Mouse (Mus musculus): Measurements from ENCODE around the gene Ptpro. TPM values are rescaled to one million over a fixed set of nuclear protein-coding genes. Genes with fewer than 3 reads are reported as not detected.

Ptpro gene
- total RNA-seq, 1 experiment: 0.31 TPM

DNA sequence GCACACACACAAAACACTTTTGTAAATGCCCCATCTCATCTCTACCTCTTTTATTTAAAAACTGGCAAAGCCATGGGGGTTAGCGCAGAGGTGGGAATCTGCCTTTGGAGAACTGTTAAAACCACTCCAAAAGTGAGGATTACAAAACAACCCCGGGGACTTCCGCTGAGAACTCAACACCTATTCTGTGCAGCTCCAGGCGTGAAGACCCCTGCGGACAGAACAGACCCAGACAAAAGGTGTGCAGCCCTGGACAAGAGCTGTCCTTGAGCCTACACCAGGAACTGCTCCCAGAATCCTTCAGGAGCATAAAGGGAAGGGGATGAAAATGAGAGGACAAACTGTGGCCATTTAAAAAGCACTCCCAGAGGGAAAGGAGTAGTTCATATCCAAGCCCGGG is 243.1 kb downstream of the Ptpro start:
- Histone ChIP-seq H3K36me3 (ENCODE audit: control insufficient read depth, insufficient read depth, low read length, poor library complexity, severe bottlenecking) (peaks cover 3% of the 10 kb centered on the region), H3K9ac (ENCODE audit: insufficient read depth, low read depth, low read length, poor library complexity, severe bottlenecking) (no peak overlapping the region), H3K27ac (ENCODE audit: insufficient read depth, low read depth, low read length, poor library complexity, severe bottlenecking) (no peak overlapping the region; the same call in 1 of the 2 replicates), H3K4me1 (ENCODE audit: control insufficient read depth in 2 of 2, insufficient read depth in 2 of 2, low read length in 2 of 2, poor library complexity in 1 of 2) (peaks cover 3 to 10% of the 10 kb centered on the region in 2 experiments; a peak in 2 of 4 replicates), H3K4me3 (ENCODE audit: insufficient read depth in 1 of 2, low read depth in 1 of 2, low read length in 2 of 2, poor library complexity in 1 of 2, severe bottlenecking in 1 of 2) (no peak overlapping the region), H3K9me3 (ENCODE audit: control insufficient read depth, insufficient read depth, low read depth, low read length) (no peaks in the 10 kb centered on the region)
- DNase-seq (ENCODE audit: low read depth, low spot score): no peak
- in situ Hi-C loops (cut with MboI; ENCODE audit: low sequenced_read_pairs in 2 of 2, unreplicated experiment in 2 of 2): no loop called here
- no peak for TF ChIP-seq CHD2 (IDR thresholded peaks at IDR 0.05; ENCODE audit: low read depth, low read length)
- TF ChIP-seq ZC3H11A (IDR thresholded peaks at IDR 0.05; ENCODE audit: borderline replicate concordance, low read depth, low read length): no peak
- TF ChIP-seq HCFC1 (IDR thresholded peaks at IDR 0.05; ENCODE audit: borderline replicate concordance, insufficient read depth, low read length): no peak
- no peak for TF ChIP-seq MAFK (IDR thresholded peaks at IDR 0.05; ENCODE audit: insufficient read depth, low read depth, low read length)
- TF ChIP-seq ZNF384 (IDR thresholded peaks at IDR 0.05; ENCODE audit: low read depth, low read length): no peak

GRCm38 (mm10) chr6:137496562-137496961 is 244.4 kb downstream of the Ptpro start:
- Histone ChIP-seq H3K36me3 (ENCODE audit: control insufficient read depth, insufficient read depth, low read length, poor library complexity, severe bottlenecking) (peaks cover 3% of the 10 kb centered on the region), H3K9ac (ENCODE audit: insufficient read depth, low read depth, low read length, poor library complexity, severe bottlenecking) (no peak overlapping the region), H3K4me3 (ENCODE audit: insufficient read depth in 1 of 2, low read depth in 1 of 2, low read length in 2 of 2, poor library complexity in 1 of 2, severe bottlenecking in 1 of 2) (no peak overlapping the region), H3K27ac (ENCODE audit: insufficient read depth, low read depth, low read length, poor library complexity, severe bottlenecking) (no peak overlapping the region), H3K9me3 (ENCODE audit: control insufficient read depth, insufficient read depth, low read depth, low read length) (no peaks in the 10 kb centered on the region), H3K4me1 (ENCODE audit: control insufficient read depth in 2 of 2, insufficient read depth in 2 of 2, low read length in 2 of 2, poor library complexity in 1 of 2) (peaks cover 3 to 10% of the 10 kb centered on the region in 2 experiments; a peak in 2 of 4 replicates)
- TF ChIP-seq HCFC1 (IDR thresholded peaks at IDR 0.05; ENCODE audit: borderline replicate concordance, insufficient read depth, low read length) (no peak), ZC3H11A (IDR thresholded peaks at IDR 0.05; ENCODE audit: borderline replicate concordance, low read depth, low read length) (no peak), CHD2 (IDR thresholded peaks at IDR 0.05; ENCODE audit: low read depth, low read length) (no peak), ZNF384 (IDR thresholded peaks at IDR 0.05; ENCODE audit: low read depth, low read length) (no peak), MAFK (IDR thresholded peaks at IDR 0.05; ENCODE audit: insufficient read depth, low read depth, low read length) (no peak)
- in situ Hi-C loops (cut with MboI; ENCODE audit: low sequenced_read_pairs in 2 of 2, unreplicated experiment in 2 of 2): no loop called here
- DNase-seq (ENCODE audit: low read depth, low spot score): no peak

GRCm38 (mm10) chr6:137497208-137497835 is 245.2 kb downstream of the Ptpro start:
- H3K36me3 ChIP-seq (ENCODE audit: control insufficient read depth, insufficient read depth, low read length, poor library complexity, severe bottlenecking): peaks cover 3% of the 10 kb centered on the region
- H3K4me1 ChIP-seq (ENCODE audit: control insufficient read depth in 2 of 2, insufficient read depth in 2 of 2, low read length in 2 of 2, poor library complexity in 1 of 2): peaks cover 3 to 7% of the 10 kb centered on the region in 2 experiments; a peak in 2 of 4 replicates
- no peak for TF ChIP-seq HCFC1 (IDR thresholded peaks at IDR 0.05; ENCODE audit: borderline replicate concordance, insufficient read depth, low read length)
- TF ChIP-seq ZNF384 (IDR thresholded peaks at IDR 0.05; ENCODE audit: low read depth, low read length): no peak
- no peak for TF ChIP-seq ZC3H11A (IDR thresholded peaks at IDR 0.05; ENCODE audit: borderline replicate concordance, low read depth, low read length)
- TF ChIP-seq CHD2 (IDR thresholded peaks at IDR 0.05; ENCODE audit: low read depth, low read length): no peak
- no peak for TF ChIP-seq MAFK (IDR thresholded peaks at IDR 0.05; ENCODE audit: insufficient read depth, low read depth, low read length)
- DNase-seq (ENCODE audit: low read depth, low spot score): no peak
- H3K27ac ChIP-seq (ENCODE audit: insufficient read depth, low read depth, low read length, poor library complexity, severe bottlenecking): 0 out of 2 replicates have a peak overlapping the region, but pooled peaks have one; percentile 20
- H3K9me3 ChIP-seq (ENCODE audit: control insufficient read depth, insufficient read depth, low read depth, low read length): no peaks in the 10 kb centered on the region
- no peak overlapping the region for H3K4me3 ChIP-seq (ENCODE audit: insufficient read depth in 1 of 2, low read depth in 1 of 2, low read length in 2 of 2, poor library complexity in 1 of 2, severe bottlenecking in 1 of 2)
- no peak overlapping the region for H3K9ac ChIP-seq (ENCODE audit: insufficient read depth, low read depth, low read length, poor library complexity, severe bottlenecking)
- in situ Hi-C loops (cut with MboI; ENCODE audit: low sequenced_read_pairs in 2 of 2, unreplicated experiment in 2 of 2): no loop called here

- peaks cover 9 to 12% of the 10 kb centered on the region in 2 experiments for H3K4me1 ChIP-seq (ENCODE audit: control insufficient read depth in 2 of 2, insufficient read depth in 2 of 2, low read length in 2 of 2, poor library complexity in 1 of 2)
- no peak for DNase-seq (ENCODE audit: low read depth, low spot score)
- H3K4me3 ChIP-seq (ENCODE audit: insufficient read depth in 1 of 2, low read depth in 1 of 2, low read length in 2 of 2, poor library complexity in 1 of 2, severe bottlenecking in 1 of 2): no peak overlapping the region
- peaks cover 3% of the 10 kb centered on the region for H3K36me3 ChIP-seq (ENCODE audit: control insufficient read depth, insufficient read depth, low read length, poor library complexity, severe bottlenecking)
- in situ Hi-C loops (cut with MboI; ENCODE audit: low sequenced_read_pairs in 2 of 2, unreplicated experiment in 2 of 2): no loop called here
- no peak overlapping the region for H3K27ac ChIP-seq (ENCODE audit: insufficient read depth, low read depth, low read length, poor library complexity, severe bottlenecking)
- H3K9me3 ChIP-seq (ENCODE audit: control insufficient read depth, insufficient read depth, low read depth, low read length): no peaks in the 10 kb centered on the region
- TF ChIP-seq ZNF384 (IDR thresholded peaks at IDR 0.05; ENCODE audit: low read depth, low read length) (no peak), CHD2 (IDR thresholded peaks at IDR 0.05; ENCODE audit: low read depth, low read length) (no peak), MAFK (IDR thresholded peaks at IDR 0.05; ENCODE audit: insufficient read depth, low read depth, low read length) (no peak), HCFC1 (IDR thresholded peaks at IDR 0.05; ENCODE audit: borderline replicate concordance, insufficient read depth, low read length) (no peak), ZC3H11A (IDR thresholded peaks at IDR 0.05; ENCODE audit: borderline replicate concordance, low read depth, low read length) (no peak)
- no peak overlapping the region for H3K9ac ChIP-seq (ENCODE audit: insufficient read depth, low read depth, low read length, poor library complexity, severe bottlenecking)
These were observed 246.7 kb downstream of the Ptpro start for GRCm38 (mm10) chr6:137498781-137499180.

Data from ES-E14 (cell line).